Mouse (Mus musculus) layer of hippocampus, adult 18-20 months (tissue): ENCODE measurements around the gene Scn2b. TPM values are rescaled to one million over a fixed set of nuclear protein-coding genes. Genes with fewer than 3 reads are reported as not detected.

Experiments used
- DNase-seq, 2 experiments: peaks; one replicate each; pipeline ENCODE4 v3.0.0; 2022; ENCODE audit warnings: low spot score in 2 of 2
- total RNA-seq, 2 experiments: library from RNA; stranded (reverse); gene quantifications; 2 replicates each; pipeline ENCODE4 v1.2.3; 2021

The Scn2b gene
- total RNA-seq, 2 experiments from 2014 or later, result 261 to 264 TPM

GRCm38 (mm10) chr9:45119316-45119953, 1.9 kb downstream of the Scn2b start:
- DNase-seq, result no peak

GRCm38 (mm10) chr9:45119954-45120530, 2.5 kb downstream of the Scn2b start:
- DNase-seq, result no peak

DNA sequence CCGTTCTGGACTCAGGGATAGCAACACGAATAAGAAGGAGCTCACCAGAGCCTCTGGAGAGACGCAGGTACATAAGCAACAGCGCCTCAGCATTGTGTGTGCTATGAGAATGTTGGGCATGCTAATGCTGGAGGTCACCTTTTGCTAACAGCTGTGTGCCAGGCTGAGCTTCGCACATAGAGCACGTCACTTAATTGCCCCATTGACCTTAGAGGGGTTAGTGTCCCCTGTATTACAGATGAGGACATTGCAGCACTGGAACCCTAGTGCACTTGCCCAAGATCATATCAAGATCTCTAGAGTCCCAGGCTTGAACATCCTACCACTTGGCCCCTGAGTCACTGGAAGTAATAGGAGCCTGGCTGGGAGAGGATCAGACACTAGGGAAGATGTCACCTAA, 3.0 kb downstream of the Scn2b start:
- DNase-seq, result no peak

DNA sequence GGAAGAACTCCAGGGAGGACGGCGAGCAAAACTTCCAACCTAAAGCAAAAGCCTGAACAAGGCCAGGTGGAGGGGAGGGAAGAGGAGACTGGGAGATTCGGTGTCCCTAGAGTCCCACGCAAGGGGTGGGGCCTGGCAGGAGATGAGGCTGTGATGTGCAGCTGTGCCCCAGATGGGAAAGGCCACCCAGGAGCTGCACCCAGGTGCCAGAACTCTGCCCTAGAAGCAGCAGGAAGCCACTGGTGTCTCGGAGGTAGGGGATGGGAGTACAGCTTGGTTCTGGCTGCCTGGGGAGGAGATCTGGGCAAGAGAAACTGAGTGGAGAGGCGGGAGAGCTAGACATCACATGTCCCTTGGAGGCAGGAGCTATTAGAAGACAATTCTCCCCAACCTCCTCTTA, 3.4 kb downstream of the Scn2b start:
- no peak for DNase-seq

GRCm38 (mm10) chr9:45121769-45122168, 4.2 kb downstream of the Scn2b start:
- DNase-seq, result peak; percentile 70 to 88

DNA sequence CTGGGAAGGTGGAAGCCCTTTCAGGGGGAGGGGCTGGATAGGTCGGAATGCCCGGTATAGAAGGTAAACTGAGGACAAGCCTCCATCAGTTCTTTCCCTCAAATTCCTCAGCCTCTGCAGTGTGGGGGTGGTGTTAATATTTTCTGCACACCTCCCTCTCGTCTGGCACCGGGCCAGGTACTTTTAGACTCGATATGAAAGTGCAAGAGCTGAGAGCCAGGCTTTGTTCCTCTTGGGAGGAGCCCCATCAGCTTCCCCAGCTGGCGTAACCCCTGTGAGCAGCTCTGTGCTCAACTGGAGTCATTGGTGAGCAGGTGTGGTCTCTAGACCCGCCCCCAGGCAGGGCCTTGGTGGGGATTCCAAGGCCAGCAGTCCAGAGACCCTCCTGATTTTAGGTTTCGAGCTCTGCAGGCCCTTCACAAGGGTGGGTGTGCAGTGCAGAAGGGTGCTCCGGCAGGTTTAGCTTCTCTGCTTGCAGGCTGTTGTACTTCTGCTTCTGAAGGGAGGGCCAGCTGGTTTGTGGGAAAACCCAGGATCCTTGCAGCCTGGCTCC, 4.7 kb downstream of the Scn2b start:
- peak; percentile 74 to 88 for DNase-seq

DNA sequence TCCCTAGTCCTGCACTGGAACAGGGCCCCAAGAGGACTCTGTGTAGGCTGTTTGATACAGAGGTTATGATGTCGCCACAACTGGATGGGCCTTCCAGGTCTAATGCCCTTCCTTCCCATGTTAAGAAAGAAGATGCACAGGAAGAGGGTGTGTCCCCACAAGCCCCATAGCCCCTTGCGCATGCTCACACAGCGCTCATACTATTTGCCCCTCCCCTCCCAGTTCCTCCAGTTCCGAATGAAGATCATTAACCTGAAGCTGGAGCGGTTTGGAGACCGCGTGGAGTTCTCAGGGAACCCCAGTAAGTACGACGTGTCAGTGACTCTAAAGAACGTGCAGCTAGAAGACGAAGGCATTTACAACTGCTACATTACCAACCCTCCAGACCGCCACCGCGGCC, 7.6 kb downstream of the Scn2b start:
- DNase-seq, result no peak

DNA sequence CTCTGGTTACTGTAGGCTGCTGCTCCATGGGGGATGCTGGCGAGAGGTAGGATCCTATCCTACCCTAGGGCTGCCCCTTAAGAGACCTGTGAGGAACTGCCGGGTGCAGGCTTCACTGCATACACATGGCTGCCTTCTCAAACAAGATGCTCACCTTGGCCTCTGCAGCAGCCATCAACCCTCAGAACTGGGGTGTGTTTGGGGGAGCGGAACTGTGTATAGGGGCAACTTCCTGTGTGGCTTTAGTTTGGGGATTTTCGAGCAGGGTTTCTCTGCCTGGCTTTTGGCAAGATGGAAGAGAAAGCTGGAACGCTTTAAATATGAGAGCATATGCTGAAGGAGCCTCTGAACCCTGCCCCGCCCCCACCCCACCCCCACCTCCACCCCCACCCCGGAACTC, 9.4 kb downstream of the Scn2b start:
- no peak for DNase-seq

DNA sequence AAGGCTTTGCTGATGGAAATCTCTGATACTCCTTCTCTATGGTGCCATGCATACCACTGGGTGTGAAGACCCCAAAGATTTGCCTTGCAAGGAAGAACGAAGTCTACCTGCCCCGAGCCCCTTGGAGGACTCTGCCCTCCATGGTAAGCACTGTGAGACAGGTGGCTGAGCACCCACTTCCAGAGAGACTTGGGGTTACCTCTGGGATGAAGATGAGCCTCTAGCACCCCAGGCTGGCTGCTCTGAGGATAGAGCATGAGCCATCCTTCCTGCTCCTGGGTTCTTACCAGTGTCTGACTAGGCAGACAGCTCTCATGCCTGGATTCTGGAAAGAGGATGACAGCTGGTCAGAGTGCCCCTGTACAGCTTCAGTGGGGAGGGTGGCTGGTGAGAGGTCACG, 12.5 kb downstream of the Scn2b start:
- DNase-seq, result no peak

DNA sequence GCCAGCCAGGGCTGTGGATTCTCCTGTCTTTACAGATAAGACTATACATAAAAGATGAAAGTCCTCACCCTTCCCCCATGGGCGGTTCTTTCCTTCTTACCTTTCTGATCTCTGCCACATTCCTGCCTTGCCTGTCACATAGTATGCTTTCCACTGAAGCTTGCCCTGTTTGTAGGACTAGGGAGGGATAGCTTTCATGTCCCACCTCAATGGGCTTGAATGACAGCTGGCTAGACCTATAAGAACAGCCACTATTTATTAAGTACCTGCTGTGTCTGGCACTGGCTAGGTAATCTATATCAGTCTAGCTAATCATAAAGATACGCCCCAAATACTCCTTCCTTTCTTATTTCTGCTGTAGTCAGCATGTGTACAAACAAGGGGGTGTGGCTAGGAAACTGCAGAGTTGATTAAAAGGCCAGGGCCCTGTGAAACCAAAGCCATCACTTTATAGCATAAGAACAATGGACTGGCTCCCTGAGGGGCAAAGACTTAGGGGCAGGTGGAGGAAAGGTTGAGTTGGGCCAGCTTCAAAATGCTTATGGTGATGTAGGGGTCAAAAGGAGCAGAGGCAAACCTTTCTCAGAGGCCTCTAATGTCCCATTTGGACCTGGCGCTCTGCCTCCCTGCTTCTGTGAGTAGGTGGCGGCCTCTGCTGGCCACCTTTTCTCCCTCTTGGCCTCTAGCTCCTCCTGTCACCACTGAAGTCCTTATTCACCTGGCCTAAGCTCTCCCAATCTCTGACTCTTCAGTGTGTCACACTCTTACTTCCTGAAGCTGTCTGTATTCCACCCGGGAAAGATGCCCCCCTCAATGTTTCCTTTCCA, 16.1 kb downstream of the Scn2b start:
- DNase-seq, result no peak

- no peak for DNase-seq
Observed at GRCm38 (mm10) chr9:45136442-45137169, 19.0 kb downstream of the Scn2b start.

GRCm38 (mm10) chr9:45138191-45139032, 20.8 kb downstream of the Scn2b start, which contains the start of gene Scn4b:
Gene Scn4b, plus strand, starts transcription at chr9:45138395.
- peak; percentile 21 to 45 for DNase-seq

DNA sequence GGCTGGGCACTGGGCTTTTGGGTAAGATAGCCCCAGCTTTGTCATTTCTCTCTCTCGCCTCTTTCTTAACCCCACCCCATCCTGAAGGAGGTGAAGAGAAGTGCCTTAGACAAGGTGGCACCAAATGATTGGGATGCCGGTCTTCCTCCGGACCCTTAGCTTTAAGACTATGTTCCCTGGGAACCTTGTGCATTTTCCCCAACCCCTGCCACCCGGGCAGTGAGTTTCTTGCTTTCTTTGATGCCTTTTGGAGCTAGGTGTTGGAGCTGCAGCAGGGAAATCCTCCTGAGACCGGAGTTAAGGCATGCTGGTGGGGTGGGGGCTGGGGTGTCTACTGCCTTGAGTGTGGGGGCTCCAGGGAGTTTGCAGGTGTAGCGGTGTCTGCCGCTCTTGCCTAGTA, 21.5 kb downstream of the Scn2b start:
- DNase-seq, result no peak

- DNase-seq, result no peak
Observed at GRCm38 (mm10) chr9:45140945-45141344, 23.4 kb downstream of the Scn2b start.

GRCm38 (mm10) chr9:45142686-45143085, 25.1 kb downstream of the Scn2b start:
- DNase-seq, result no peak

GRCm38 (mm10) chr9:45145533-45146266, 28.1 kb downstream of the Scn2b start:
- peak in 1 of 2 experiments; percentile 32 for DNase-seq

DNA sequence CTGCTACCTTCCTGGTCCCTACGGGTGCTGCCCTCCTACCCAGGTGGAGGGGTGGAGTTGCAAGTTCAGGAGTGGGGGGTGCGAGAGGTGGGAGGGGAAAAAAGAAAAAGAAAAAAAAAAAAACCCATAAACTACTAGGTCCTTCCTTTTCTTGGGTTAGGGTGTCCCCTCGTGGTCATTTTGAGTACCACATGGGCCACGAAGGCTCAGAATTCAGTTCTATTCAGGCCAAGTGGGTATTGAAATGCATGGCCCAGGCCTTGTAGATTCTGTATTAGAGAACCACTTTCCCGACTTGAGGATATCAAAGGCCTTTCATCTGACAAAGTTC, 28.6 kb downstream of the Scn2b start:
- DNase-seq, result peak; percentile 67 to 87

DNA sequence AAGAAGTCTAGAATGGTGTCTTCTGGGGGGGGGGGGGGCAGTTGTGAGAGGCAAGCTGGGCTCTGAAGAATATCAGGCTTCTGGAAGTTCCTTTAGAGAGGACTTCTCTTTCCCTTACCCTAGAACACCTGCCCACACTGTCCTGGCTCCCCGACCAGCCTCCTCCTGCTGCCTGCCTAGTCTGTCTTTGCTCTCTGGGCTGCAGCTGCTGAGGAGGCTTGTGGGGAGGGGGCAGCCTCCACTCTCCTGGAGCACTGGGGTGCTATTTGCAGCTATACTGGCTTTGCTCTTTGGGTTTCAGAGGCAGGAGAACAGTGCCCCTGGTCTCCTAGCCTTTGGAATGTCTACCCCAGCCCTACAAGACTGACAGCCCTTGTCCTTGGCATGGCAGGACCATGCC, 33.4 kb downstream of the Scn2b start:
- DNase-seq, result no peak

DNA sequence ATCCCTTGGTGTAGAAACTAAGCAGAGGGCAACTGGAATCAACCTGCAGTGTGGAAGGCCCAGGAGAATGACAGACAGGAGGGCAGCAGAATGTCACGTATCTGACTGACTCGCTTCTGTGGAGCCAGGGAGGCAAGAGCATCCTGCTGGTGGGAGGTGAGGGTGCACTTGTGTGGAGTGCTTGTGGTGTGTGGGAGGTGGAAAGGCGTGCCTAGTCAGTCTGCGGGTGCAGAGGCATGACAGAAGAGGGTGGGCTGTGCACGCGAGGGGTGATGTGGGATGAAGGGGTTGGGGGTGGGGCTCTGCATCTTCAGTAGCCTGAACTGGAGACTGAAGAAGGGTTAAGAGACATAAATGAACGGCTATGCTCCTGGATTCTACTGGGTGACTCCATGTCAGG, 35.8 kb downstream of the Scn2b start:
- no peak for DNase-seq

GRCm38 (mm10) chr9:45167903-45168302, 50.3 kb downstream of the Scn2b start:
- DNase-seq, result no peak
